Mouse (Mus musculus): ENCODE measurements around the gene Fbxl14.
"Not testable (repeated sequence)": the region's sequence is repeated elsewhere in the genome, so short reads cannot be mapped to it uniquely, and the experiment has no call there.

The Fbxl14 gene

DNA sequence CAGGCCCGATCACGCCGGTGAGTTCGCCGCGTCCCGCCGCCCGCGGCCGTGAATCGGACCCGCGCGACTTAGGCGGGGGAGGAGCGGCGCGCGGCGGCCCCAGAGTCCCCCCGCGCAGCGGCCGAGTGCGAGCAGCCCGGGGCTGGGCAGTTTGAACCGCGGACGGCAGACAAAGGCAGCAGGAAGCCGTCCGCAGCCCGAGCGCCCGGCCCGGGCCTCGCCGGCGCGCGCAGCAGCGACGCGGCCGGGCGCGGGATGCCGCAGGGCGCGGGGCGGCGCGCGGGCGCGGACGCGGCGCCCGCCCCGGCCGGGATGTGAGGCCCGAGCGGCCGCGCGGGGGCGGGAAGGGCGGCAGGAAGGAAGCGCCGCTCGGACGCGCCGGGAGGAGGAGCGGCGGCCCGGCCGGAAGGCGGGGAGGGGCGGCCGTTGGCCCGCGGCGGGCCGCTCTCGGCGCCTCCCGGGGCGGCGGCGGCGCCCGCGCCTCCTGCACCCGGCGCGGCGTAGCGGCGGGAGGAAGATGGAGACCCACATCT is at the start of gene Fbxl14:
Fbxl14 (plus strand) TSS at position 326 of the 533 bp plus-strand sequence.
- no peak for DNase-seq

DNA sequence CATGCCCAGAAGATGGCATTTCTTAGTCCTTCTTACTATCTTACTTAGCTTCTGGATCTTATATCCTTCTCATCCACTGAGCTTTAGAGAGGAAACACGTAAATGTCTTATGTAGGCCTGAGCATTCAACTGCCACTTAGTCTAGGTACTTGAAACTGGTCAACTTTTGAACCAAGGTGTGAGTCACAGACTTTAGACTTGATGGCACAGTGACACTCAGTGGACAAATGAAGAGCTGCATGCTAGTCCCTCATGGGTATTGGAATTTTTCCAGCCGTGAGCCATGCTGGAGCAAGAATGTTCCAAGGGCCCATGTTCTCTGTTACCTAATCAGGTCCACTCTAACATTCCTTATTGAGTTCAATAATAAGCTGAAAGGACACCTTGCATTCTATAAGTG is 49.0 kb upstream of the Fbxl14 start:
- peak; percentile 48 for DNase-seq

DNA sequence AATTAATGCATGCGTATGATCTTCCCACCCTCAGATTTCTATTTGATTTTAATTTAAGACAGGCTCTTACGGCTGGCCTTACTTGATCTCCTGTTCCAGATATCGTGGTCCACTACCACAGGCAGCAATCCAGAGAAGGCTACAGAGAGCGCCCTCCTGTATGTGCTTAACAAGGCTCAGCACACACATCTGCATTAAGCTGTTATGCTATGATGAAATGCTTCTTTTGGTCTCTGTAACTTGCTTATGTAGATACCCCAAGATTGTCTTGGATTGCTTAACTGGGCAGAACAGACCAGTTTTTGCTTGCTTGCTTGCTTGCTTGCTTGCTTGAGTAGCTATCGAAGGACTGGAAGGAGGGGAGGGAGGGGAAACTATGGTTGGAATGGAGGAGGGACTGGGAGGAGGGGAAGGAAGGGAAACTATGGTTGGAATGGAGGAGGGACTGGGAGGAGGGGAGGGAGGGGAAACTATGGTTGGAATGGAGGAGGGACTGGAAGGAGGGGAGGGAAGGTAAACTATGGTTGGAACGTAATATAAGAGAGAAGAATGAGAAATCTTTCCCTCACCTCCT is 47.6 kb upstream of the Fbxl14 start:
- DNase-seq: no peak

DNA sequence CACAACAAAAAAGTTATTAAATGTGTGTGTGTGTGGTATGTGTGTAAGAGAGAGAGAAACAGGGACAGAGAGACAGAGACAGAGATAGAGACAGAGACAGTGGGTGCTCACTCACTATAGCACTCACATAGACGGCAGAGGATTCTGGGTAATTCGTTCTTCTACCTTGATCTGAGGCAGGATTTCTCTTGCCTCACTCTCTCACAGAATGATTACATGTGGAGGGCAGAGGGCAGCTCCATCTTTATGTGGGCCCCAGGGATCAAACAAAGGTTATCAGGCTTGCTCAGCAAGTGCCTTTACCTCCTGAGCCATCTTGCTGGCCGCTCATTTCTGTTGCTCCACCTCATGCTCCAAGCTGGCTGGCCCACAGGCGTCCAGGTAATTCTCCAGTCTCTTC is 45.1 kb upstream of the Fbxl14 start:
- no peak for DNase-seq

DNA sequence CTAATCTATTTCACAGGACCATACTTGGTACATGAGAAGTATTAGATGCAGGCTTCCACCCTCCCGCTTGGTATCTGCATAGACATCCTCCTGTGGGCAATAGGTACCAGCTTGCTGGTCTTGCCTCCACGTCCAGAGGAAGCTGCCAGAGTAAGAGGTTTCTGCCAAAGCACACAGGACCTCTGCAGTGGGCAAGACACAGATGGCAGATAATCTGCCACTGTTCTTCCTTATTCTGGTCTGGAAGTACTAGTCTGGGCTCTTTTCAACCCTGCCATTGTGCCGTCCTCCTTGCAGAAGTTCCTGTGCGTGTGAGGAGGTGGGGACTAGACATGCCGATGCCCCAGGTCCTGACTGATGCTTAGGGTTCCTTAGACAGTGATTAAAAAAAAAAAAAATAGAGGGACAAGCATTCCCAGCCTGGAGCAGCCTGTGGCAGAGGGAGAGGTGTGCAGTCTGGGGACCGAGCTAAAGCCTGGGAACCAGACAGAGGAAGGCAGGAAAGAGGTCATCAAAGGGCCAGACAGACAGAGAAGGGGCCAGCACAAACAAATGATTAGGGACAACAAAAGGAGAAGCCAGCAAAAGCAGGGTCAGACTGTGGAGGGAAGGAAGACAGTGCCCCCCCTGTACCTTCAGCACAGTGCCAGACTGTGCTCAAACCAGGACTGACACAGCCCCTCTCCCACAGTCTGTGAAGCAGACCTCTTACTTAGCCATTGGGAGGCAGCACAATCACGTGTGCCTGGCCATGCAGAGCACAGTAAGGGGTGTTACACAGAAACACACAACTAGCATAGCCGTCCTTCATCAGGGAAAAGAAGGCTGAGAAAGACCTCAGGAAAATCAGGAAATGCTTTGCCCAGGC is 41.3 kb upstream of the Fbxl14 start:
- DNase-seq: no peak

DNA sequence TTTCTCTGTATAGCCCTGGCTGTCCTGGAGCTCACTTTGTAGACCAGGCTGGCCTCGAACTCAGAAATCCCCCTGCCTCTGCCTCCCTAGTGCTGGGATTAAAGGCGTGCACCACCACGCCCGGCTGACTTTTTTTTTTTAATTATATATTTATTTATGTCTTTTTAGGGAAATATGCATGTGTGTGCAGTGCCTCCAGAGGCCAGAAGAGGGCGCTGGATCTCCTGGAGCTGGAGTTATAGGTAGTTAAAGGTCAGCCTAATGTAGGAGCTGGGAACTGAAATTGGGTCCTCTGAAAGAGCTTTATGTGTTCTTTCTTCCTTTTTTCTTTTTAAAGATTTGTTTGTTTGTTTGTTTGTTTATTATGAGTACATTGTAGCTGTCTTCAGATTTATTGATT is 36.7 kb upstream of the Fbxl14 start:
- not testable (repeated sequence) for DNase-seq

DNA sequence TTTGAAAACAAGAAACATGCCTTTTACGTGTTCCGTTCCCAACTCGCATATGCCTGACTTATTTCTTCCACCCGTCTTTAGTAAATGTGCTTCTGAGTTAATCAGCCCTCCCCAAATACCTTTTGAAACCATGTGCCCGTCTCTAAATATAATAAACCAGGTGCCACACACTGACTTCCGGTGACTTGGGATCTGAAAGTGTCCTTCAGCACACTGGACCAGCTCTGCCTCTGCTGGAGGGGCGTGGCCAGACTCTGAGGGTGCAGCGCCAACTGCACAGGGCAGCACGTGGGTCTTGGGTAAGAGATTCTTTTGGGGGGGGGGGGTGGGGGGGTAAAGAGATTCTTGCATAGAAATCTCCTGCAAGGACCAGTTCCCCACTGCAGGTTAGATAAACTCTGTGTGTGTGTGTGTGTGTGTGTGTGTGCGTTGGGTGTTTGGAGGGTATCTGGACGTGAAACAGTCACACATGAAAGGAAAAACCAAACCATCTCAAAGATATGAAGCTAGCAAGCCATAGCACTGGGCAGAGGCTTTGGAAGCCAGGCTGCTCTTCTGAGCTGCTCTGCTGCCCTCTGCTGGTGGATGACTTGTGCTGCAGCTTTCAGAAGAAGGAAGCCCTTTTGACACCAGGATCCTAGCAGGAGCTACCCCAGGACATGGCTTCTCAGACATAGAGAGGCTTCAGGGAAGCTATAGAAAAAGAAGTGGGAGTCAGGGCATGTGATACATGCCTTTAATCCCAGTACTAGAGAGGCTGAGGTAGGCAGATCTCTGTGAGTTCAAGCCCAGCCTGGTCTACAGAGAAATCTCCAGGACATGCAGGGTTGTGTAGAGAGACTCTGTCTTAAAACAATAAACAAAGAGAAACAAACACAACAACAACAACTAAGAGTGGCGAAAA is 35.5 kb upstream of the Fbxl14 start:
- DNase-seq: peak; percentile 79

DNA sequence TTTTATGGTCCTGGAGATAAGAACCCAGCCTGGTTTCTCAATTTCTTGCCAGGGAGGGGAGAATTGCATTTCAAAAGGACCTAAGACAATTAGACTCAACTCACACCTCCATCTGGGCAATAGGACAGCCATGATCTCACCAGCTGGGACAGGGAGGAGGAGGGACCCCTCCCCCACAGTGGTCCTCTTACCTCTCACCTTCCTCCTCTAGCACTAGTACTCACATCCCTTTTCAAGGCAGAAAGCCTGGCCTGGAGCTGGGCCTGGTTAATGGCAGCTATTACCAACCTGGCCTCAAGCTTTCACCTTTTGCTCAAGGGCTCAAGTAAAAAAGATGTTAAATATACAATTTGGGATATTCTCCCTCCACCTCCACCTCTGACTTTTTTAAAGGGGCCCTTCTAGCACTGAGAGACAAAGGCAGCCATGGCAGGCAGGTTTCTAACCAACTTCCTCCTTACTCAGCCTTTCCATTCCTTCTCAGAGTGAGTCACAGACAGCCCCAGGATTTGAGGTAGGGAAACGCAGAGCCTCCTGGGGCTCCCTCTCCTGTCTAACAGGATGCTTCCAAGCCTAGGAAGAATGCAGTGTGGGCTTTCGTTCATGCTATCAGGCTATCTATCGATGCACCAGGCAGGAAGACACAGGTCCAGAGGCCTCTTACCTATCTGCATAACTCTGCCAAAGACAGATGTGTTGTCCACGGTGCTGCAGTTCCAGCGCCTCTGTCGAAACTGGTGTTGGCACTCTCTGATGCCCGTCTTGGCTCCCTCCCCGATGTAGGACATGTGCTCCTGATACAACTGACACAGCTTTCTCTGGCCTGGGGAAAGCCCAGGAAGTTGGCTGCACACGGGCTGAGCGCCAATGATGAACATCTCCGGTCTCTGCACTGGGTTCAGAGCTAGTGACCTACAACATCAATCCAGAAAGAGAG is 33.5 kb upstream of the Fbxl14 start:
- no peak for DNase-seq

DNA sequence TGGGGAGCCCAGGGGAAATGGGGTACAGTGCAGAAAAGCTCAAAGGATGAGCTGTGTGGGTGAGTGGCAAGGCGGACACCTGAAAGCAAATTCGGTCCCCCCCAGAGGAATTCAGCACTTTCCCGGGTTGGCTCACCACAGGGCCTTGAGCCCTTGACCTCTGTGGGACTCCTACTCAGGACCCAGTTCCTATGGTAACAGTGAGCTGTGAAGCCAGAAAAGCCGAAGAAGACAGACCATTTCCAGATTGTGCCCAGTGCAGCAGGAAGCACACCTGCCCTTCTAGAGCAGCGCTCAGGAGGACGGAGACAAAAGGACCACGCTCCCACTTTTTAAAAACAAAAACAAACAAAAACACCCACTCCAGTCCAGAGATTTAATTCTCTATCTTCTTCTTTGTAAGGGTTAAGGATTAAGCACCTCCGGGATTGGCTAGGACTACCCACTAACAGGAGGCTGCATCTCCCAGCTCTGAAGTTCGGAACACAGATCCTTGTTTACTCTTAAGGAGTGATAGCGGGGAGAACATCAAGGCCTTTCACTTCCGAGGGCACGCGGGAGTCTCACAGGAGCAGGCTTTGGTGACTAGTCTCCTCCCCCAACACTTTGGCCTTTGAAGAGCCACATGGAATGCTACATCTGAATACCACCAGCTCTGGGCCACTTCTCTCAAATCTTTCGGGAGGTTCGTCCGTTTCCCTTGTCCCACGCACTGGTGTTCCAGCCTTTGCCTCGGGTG is 31.0 kb upstream of the Fbxl14 start:
- DNase-seq: no peak

DNA sequence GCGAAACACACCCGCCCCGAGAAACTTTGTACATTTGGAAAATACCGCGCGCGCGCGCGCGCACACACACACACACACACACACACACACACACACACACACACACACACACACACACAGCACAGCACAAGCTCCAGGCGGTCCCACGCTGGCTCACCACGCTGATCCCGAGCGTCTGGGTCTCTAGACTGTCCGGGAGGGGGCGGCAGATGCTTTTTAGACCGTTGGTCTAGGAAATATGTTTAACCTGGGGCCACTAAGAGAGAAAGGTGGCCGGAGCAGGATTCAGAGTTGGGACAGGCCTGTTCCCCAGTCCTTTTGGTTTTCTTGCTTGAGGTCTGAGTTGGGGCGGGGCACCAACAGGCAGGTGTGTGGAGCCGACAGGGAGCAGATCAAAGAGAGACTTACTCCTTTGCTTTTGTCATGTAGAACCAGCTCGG is 30.4 kb upstream of the Fbxl14 start:
- DNase-seq: peak; percentile 54

DNA sequence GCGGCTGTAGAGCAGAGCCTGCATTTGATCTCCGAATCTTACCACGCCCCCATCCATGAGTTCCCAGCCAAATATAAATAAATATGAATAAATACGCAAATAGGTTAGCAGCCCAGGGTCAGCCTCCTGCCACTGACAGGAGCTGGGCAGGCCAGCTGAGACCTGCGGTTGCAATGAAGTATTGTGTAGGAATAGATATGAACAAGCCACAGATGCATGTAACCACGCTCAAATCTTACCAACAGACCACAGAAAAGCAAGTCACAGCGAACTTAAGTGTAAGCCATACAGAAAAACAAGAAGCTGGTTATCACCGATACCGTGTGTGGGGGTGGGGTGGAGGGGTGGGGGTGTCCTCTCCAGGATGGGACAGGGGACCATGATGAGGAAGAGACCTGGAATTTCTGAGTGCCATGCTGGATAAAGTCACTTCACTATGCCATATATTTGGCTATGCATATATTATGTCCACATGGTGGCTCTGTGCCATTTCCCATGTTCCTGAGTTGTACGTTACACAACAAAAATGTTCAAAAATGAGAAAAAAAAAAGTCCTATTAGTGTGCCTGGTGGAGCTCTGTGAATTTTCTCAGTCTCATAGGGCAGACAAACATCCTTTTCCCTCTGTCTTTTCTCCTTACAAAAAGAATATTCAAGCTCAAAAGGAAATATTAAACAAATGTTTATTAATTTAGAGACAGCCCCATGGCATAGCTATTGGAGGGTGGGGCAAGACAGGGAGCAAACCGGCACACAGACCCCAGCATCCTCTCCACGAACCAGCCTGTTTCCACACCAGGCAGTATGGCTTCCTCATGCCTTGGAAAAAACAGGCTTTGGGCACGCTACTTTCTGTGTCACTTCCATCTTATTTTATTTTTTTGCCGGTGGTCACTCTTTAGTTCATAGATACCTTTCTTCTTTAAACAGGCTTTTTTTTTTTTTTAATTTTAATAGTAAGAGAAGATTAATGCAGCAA is 28.2 kb upstream of the Fbxl14 start:
- no peak for DNase-seq

DNA sequence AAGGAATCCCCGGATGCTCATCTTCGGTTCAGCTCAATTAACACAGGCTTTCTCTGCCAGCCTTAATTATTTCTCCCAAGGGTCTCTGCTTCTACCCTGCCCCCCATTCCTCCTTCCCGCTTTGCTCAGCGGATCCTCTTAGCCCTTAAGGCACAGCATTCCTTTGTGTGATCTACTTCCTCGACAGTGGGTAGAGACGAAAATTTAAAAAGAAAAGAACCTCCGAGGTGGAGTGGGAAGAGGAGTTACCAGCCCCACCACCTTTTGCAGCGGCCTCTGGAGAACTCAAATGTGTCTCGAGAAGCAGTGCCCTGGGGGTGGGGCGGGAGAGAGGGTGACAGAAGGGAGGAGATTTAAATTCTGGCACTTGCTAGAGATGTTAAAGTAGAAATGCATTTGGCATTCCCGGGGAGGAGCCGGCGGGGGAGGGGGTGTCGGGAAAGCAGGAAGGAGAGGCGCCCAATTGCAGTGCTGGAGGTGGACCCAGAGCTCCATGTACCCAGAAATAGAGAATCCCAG is 27.4 kb upstream of the Fbxl14 start:
- peak; percentile 84 for DNase-seq

DNA sequence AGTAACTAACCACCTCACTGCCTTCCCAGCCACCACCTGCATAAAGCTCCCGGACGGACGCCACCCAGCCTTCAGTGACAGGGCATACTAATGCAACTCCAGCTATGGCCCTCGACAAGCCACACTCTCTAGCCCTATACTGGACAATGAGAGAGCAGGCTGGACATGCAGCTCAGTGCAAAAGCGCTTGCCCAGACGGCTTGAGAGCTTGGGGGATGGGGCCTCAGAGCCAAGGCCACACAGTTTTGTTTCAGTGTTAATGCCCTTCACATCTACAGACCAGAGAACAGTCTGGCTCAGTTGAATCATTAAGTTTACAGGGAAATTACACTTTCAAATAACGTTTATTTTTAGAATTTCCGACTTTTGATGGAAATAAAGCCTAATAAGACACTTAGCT is 21.3 kb upstream of the Fbxl14 start:
- DNase-seq: no peak

DNA sequence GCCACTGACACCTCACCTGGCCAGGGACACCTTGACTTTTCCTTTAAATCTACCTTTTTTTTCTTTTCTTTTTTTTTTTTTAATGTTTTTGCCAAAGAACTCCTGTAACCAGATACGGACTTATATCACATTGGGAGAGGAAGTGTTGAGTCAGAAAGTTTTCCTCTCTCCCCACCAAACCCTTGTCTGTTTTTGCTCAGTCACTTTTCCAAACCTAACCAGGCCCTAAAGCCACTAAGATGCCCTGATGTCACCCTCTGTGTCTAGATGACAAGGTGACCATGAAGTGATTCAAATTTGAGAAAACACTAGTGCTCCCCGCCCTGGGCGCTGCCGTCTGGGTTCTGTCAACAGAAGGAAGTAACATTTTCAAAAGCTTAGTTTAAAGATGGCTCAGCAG is 20.4 kb upstream of the Fbxl14 start:
- DNase-seq: no peak

DNA sequence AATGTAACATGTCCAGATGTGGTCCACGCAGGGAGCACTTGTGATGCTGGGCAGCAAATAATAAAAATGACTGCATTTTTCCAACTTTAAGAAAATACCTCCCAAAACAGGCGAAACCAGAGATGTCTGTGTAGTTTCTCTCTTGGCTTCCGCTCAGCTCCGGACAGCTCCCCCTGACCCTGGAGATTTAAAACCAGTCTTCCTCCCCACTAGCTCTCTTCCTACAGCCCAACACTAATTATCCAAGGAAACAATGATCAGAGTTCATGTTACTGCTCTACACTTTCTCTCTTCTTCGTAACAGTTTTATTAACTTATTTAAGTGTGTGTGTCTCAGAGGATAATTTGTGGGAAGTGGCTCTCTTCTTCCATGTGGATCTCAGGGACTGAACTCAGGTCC is 19.1 kb upstream of the Fbxl14 start:
- DNase-seq: no peak

DNA sequence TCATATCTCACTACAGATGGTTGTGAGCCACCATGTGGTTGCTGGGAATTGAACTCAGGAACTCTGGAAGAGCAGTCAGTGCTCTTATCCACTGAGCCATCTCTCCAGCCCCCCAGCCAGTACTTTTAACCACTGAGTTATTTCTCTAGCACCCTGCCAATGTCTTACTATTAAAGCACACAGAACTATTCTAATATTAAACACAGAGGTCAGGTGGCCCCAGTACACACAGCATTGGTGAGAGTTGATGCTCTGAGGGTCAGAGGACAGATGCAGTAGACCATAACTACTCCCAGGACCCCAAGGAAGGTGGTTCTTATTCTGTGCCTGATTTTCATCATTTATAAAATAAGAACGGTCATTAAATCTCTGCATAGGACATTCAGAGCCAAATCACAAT is 13.3 kb upstream of the Fbxl14 start:
- no peak for DNase-seq

DNA sequence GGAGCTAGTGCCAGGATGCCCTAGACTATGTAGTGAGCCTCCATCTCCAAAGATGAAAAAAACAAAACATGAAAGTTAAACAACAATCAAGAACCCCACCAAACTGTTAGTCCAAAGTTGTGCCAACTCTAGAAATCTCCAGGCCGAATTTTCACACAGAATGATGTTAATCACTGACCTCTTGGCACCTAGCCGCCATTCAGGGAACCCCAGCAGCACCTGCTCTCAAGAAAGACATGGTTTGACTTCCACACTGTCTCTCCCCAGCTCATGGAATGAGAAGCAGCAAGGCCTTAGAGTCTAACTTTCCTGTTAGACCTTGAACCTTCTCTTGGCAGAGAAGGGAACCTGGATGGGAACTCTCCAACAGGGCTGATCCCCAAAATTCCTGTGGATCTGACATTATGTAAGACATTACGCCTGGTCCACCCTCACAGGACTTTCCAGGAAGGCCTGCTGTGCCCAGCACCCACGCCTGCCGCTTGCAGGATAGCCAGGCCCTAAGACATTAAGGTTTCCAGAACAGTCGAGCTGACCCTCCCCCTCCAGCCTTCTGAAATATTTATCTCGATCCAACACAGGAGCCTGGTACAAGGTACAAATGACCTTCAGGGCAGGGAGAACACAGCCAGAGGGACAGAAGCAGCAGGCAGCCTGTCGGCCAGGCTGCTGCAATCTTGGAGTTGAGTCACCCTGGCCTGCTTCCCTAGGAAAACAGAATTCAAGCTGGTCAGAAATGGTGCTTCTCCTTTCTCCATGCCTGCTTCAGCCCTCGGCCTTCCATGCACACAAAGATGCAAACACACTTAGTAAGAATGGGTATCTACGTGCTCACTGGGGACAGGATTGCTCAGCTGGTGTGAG is 12.3 kb upstream of the Fbxl14 start:
- no peak for DNase-seq

DNA sequence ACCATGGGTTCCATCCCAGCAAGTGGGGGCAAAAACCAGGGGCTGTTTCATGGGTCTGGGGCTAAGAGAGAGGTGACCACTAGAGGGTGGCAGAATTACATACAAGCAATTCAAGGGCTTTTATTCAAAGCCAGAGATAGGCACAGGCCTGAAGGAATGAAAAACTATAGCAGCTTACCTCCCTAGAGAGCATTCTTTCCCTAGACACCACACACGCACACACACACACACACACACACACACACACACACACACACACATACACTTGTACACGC is 11.7 kb upstream of the Fbxl14 start:
- DNase-seq: no peak

DNA sequence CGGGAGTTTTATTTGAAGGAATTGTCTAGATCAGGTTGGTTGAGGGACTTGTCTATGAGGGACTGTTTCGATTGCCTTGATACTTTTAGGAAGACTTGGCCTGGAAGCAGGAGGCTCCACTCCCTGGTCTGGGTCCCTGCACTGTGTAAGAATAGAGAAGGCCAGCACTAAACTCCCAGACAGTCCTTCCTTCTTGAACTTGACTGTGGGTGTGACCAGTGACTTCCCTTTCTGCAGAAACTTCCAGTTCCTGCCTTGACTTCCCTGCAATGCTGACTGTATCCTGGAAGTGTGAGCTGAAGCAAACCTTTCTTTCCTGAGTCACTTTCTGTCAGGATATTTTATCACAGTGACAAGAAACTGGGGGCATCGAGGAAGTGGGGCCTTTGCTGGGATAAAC is 8.7 kb upstream of the Fbxl14 start:
- DNase-seq: no peak

All from right cerebral cortex, postnatal 14 days (tissue).